Mouse (Mus musculus): Measurements from ENCODE around the gene Chrm4. TPM values are rescaled to one million over a fixed set of nuclear protein-coding genes. Genes with fewer than 3 reads are reported as not detected.
A peak's percentile ranks its signal among the peaks of the same experiment; 100 is the strongest.

Chrm4 gene
- polyA plus RNA-seq, 1 experiment from 2014 or later, result not detected

DNA sequence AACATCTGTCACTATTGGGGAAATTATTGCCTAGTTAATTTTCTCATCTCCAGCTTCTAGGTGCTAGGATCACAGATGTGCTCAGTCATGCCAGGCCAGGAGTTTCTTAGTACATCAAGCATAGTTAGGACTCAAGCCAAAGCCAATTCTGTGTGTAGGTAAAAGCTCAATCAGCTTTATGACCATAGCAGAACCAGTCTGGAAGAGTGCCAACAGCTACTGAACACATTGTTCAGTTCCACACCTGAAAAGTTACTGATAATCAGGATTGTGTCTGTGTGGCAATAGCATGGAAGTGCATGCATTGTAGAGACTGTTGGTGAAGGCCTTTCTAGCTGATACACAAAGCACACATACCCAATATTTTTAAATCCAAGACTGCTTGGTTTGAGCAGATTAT is 29.1 kb upstream of the Chrm4 start:
- no peak for TF ChIP-seq CTCF (IDR thresholded peaks at IDR 0.05; ENCODE audit: low read depth)
- no peak overlapping the region for H3K4me2 ChIP-seq (ENCODE audit: low read length)
- H3K9me3 ChIP-seq (replicated peaks; ENCODE audit: low read length), result no peaks in the 10 kb centered on the region
- no peak overlapping the region for H3K27ac ChIP-seq
- no peak overlapping the region for H3K4me3 ChIP-seq (replicated peaks; ENCODE audit: low read depth, low read length)
- no peaks in the 10 kb centered on the region for H3K4me1 ChIP-seq (replicated peaks; ENCODE audit: insufficient read depth, low read length)
- no peaks in the 10 kb centered on the region for H3K27me3 ChIP-seq (ENCODE audit: insufficient read depth, low read length)
- ATAC-seq (replicated peaks; ENCODE audit: low FRiP score, low read depth) (no peak), DNase-seq (ENCODE audit: low spot score) (no peak)
- peaks cover 26% of the 10 kb centered on the region for H3K36me3 ChIP-seq (ENCODE audit: insufficient read depth, low read length)
- no peak overlapping the region for H3K9ac ChIP-seq (ENCODE audit: low read depth, low read length)

DNA sequence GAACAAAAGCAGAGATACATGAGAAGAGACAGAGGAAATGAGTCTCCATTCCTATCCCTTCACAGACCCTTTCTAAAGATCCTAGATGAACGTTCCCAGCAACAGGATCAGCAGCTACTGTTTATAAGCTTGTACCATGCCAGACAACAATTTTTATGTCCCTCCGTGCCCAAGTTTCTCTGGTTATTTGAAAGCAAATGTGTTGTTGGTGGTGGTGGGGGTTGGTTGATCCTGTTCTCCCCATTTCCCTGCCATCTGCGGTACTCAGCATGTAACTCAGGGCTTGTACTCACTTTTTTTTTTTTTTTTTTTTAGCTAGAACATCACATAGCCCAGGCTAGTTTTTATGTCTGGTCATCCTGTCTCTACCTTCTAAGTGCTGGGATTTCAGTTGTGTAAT is 27.9 kb upstream of the Chrm4 start:
- 94% methylated on average over 3 of the region's 3 CpGs for WGBS

GRCm38 (mm10) chr2:91900431-91900830 is 26.6 kb upstream of the Chrm4 start:
- ATAC-seq (replicated peaks; ENCODE audit: low FRiP score, low read depth) (no peak), DNase-seq (ENCODE audit: low spot score) (no peak)
- Histone ChIP-seq H3K4me2 (ENCODE audit: low read length) (no peak overlapping the region), H3K36me3 (ENCODE audit: insufficient read depth, low read length) (peaks cover 29% of the 10 kb centered on the region), H3K9me3 (replicated peaks; ENCODE audit: low read length) (no peaks in the 10 kb centered on the region), H3K9ac (ENCODE audit: low read depth, low read length) (no peak overlapping the region), H3K4me1 (replicated peaks; ENCODE audit: insufficient read depth, low read length) (no peaks in the 10 kb centered on the region), H3K4me3 (replicated peaks; ENCODE audit: low read depth, low read length) (no peak overlapping the region), H3K27ac (no peak overlapping the region), H3K27me3 (ENCODE audit: insufficient read depth, low read length) (no peaks in the 10 kb centered on the region)
- WGBS, result 95% methylated on average over 8 of the region's 8 CpGs
- no peak for TF ChIP-seq CTCF (IDR thresholded peaks at IDR 0.05; ENCODE audit: low read depth)

More for the DNA sequence above, 27.9 kb upstream of the Chrm4 start:
- H3K36me3 ChIP-seq (ENCODE audit: insufficient read depth, low read length), result peaks cover 26% of the 10 kb centered on the region
- no peaks in the 10 kb centered on the region for H3K27me3 ChIP-seq (ENCODE audit: insufficient read depth, low read length)
- TF ChIP-seq CTCF (IDR thresholded peaks at IDR 0.05; ENCODE audit: low read depth), result no peak
- DNase-seq (ENCODE audit: low spot score), result no peak
- no peak overlapping the region for H3K4me2 ChIP-seq (ENCODE audit: low read length)
- no peak overlapping the region for H3K9ac ChIP-seq (ENCODE audit: low read depth, low read length)
- ATAC-seq (replicated peaks; ENCODE audit: low FRiP score, low read depth), result no peak
- H3K9me3 ChIP-seq (replicated peaks; ENCODE audit: low read length), result no peaks in the 10 kb centered on the region
- no peaks in the 10 kb centered on the region for H3K4me1 ChIP-seq (replicated peaks; ENCODE audit: insufficient read depth, low read length)
- no peak overlapping the region for H3K27ac ChIP-seq
- no peak overlapping the region for H3K4me3 ChIP-seq (replicated peaks; ENCODE audit: low read depth, low read length)

DNA sequence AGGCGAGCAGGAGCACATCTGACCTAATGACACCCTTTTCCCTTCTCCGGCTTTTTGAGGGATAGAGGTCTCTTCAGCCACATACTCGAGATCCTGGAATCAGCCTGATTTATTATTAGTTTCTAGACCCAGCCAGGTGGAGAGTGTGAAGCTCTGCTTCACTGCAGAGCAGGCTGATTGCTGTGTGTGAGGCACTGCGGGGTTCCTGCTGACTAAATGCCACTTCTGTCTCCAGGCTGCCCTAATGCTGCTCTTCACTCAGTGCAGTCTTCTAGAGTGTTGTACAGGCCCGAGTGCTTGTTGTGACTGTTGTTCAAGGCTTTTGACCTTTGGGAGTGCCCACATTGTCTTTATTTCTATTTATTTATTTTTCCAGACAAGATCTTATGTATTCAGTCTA is 24.7 kb upstream of the Chrm4 start:
- peaks cover 24% of the 10 kb centered on the region for H3K36me3 ChIP-seq (ENCODE audit: insufficient read depth, low read length)
- no peaks in the 10 kb centered on the region for H3K4me1 ChIP-seq (replicated peaks; ENCODE audit: insufficient read depth, low read length)
- H3K4me2 ChIP-seq (ENCODE audit: low read length), result no peak overlapping the region
- no peak overlapping the region for H3K4me3 ChIP-seq (replicated peaks; ENCODE audit: low read depth, low read length)
- DNase-seq (ENCODE audit: low spot score) (peak; percentile 28), ATAC-seq (replicated peaks; ENCODE audit: low FRiP score, low read depth) (no peak)
- no peaks in the 10 kb centered on the region for H3K9me3 ChIP-seq (replicated peaks; ENCODE audit: low read length)
- no peak for TF ChIP-seq CTCF (IDR thresholded peaks at IDR 0.05; ENCODE audit: low read depth)
- no peak overlapping the region for H3K9ac ChIP-seq (ENCODE audit: low read depth, low read length)
- H3K27ac ChIP-seq, result no peak overlapping the region
- H3K27me3 ChIP-seq (ENCODE audit: insufficient read depth, low read length), result no peaks in the 10 kb centered on the region
- WGBS, result 34% methylated on average over 5 of the region's 5 CpGs

- no peaks in the 10 kb centered on the region for H3K9me3 ChIP-seq (replicated peaks; ENCODE audit: low read length)
- no peak for ATAC-seq (replicated peaks; ENCODE audit: low FRiP score, low read depth)
- peaks cover 22% of the 10 kb centered on the region for H3K36me3 ChIP-seq (ENCODE audit: insufficient read depth, low read length)
- no peak for DNase-seq (ENCODE audit: low spot score)
- H3K27ac ChIP-seq, result no peak overlapping the region
- no peak overlapping the region for H3K9ac ChIP-seq (ENCODE audit: low read depth, low read length)
- no peak overlapping the region for H3K4me3 ChIP-seq (replicated peaks; ENCODE audit: low read depth, low read length)
- no peak overlapping the region for H3K4me2 ChIP-seq (ENCODE audit: low read length)
- no peaks in the 10 kb centered on the region for H3K4me1 ChIP-seq (replicated peaks; ENCODE audit: insufficient read depth, low read length)
- H3K27me3 ChIP-seq (ENCODE audit: insufficient read depth, low read length), result no peaks in the 10 kb centered on the region
- TF ChIP-seq CTCF (IDR thresholded peaks at IDR 0.05; ENCODE audit: low read depth), result no peak
- WGBS, result 93% methylated on average over 3 of the region's 3 CpGs
Observed at GRCm38 (mm10) chr2:91903171-91903925, 23.7 kb upstream of the Chrm4 start.

DNA sequence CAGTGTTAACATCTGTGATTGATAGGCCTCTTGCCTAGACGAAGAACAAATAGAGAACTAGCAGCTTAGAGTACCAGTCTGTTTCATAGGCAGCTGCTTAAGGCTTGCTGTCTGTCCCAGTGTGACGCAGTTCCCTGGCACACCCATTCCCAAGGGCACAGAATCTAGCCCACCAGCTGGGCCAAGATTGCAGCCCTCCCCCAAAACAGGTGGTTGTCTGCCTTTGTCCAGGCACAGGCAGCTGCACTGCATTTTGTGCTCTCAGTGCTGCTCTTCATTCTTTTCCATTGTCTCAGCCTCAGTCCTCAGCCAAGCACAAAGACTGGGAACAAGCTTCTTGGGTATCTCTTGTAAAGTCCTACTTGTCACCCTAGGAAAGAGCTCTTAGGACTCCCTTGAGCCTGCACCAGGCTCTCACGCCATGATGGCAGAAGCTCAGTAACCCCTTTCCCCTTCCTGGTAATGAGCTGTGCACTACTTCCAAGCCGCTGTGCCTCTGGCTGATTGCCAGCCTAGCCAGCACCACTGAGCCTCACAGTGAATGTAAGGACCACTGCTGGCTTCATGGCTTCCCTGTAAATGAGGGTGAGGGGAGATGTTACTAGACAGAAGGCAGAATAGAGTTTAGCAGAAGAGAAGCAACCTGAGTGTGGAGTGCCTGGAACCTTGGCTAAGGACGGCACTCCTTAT is 22.3 kb upstream of the Chrm4 start:
- H3K27me3 ChIP-seq (ENCODE audit: insufficient read depth, low read length), result no peaks in the 10 kb centered on the region
- no peak overlapping the region for H3K27ac ChIP-seq
- no peak for TF ChIP-seq CTCF (IDR thresholded peaks at IDR 0.05; ENCODE audit: low read depth)
- no peaks in the 10 kb centered on the region for H3K4me1 ChIP-seq (replicated peaks; ENCODE audit: insufficient read depth, low read length)
- H3K4me3 ChIP-seq (replicated peaks; ENCODE audit: low read depth, low read length), result no peak overlapping the region
- H3K36me3 ChIP-seq (ENCODE audit: insufficient read depth, low read length), result peaks cover 28% of the 10 kb centered on the region
- no peak overlapping the region for H3K4me2 ChIP-seq (ENCODE audit: low read length)
- ATAC-seq (replicated peaks; ENCODE audit: low FRiP score, low read depth) (no peak), DNase-seq (ENCODE audit: low spot score) (no peak)
- WGBS, result 79% methylated on average over 5 of the region's 5 CpGs
- H3K9ac ChIP-seq (ENCODE audit: low read depth, low read length), result no peak overlapping the region
- H3K9me3 ChIP-seq (replicated peaks; ENCODE audit: low read length), result no peaks in the 10 kb centered on the region

Measured in kidney, postnatal 0 days (tissue).